Mouse (Mus musculus) liver, embryonic 13.5 days (tissue): Measurements from ENCODE around the gene Sptan1. TPM values are rescaled to one million over a fixed set of nuclear protein-coding genes. Genes with fewer than 3 reads are reported as not detected.
A peak's percentile ranks its signal among the peaks of the same experiment; 100 is the strongest.

ENCODE experiments used
- ATAC-seq: fragments of 200-750 bp; cut with Nextera tagmentation; 2 replicates; pipeline ENCODE4 v1.8.0; 2017; ENCODE audit warnings: low read depth, mild to moderate bottlenecking, moderate number of reproducible peaks, moderate library complexity
- DNase-seq: peaks from one replicate; pipeline ENCODE4 v3.0.0; 2022
- H3K27ac ChIP-seq: fragments of 300-500 bp; sonication (generic); 2 replicates; pipeline ENCODE4 v1.5.1; 2015; ENCODE audit warnings: moderate library complexity, mild to moderate bottlenecking, inconsistent platforms
- H3K27me3 ChIP-seq: fragments of 300-500 bp; sonication (generic); 2 replicates; pipeline ENCODE4 v1.6.1; 2015; ENCODE audit warnings: mild to moderate bottlenecking, inconsistent platforms
- H3K36me3 ChIP-seq: fragments of 300-500 bp; sonication (generic); 2 replicates; pipeline ENCODE4 v1.6.1; 2015; ENCODE audit warnings: mild to moderate bottlenecking, inconsistent platforms
- H3K4me1 ChIP-seq: fragments of 300-500 bp; sonication (generic); replicated peaks from 2 replicates; pipeline ENCODE4 v1.6.1; 2015; ENCODE audit warnings: inconsistent platforms
- H3K4me2 ChIP-seq: fragments of 300-500 bp; sonication (generic); 2 replicates; pipeline ENCODE4 v1.6.1; 2015; ENCODE audit warnings: inconsistent platforms, mild to moderate bottlenecking, moderate library complexity
- H3K4me3 ChIP-seq: fragments of 300-500 bp; sonication (generic); replicated peaks from 2 replicates; pipeline ENCODE4 v1.5.1; 2015; ENCODE audit warnings: mild to moderate bottlenecking, inconsistent platforms
- H3K9ac ChIP-seq: fragments of 300-500 bp; sonication (generic); 2 replicates; pipeline ENCODE4 v1.6.1; 2015; ENCODE audit warnings: mild to moderate bottlenecking, inconsistent platforms
- H3K9me3 ChIP-seq: fragments of 300-500 bp; sonication (generic); replicated peaks from 2 replicates; pipeline ENCODE4 v1.6.1; 2016; ENCODE audit warnings: inconsistent platforms
- WGBS: fragments of 180-500 bp; shearing (Covaris S2); methylation state at CpG from one replicate; pipeline ENCODE4 v1.1.7; 2015; ENCODE audit not compliant: insufficient replicate concordance; 5-methylcytosine and 5-hydroxymethylcytosine counted together
- microRNA-seq: library from miRNA; unstranded; fragments of <30 nt; microRNA quantifications from one replicate; pipeline ENCODE4, GENCODE M21; 2016
- polyA plus RNA-seq: library from polyadenylated mRNA; unstranded; fragments of >200 nt; fragmentation: Nextera tagmentation; extraction: Ambion mirVana; gene quantifications from 2 replicates; pipeline ENCODE4 v1.2.1, GENCODE M21; 2015

Gene Sptan1
- polyA plus RNA-seq, 1 experiment from 2014 or later, result 10.9 TPM

GRCm38 (mm10) chr2:30076439-30076838, 111.1 kb downstream of the Sptan1 start:
- no peak overlapping the region for H3K4me2 ChIP-seq
- 85% methylated on average over 9 of the region's 9 CpGs for WGBS
- H3K9me3 ChIP-seq, result no peaks in the 10 kb centered on the region
- H3K4me1 ChIP-seq, result peaks cover 31% of the 10 kb centered on the region
- ATAC-seq (no peak), DNase-seq (no peak)
- no peak overlapping the region for H3K9ac ChIP-seq
- H3K27me3 ChIP-seq, result no peaks in the 10 kb centered on the region
- H3K36me3 ChIP-seq, result peaks cover 19% of the 10 kb centered on the region
- H3K27ac ChIP-seq, result no peak overlapping the region
- no peak overlapping the region for H3K4me3 ChIP-seq

GRCm38 (mm10) chr2:30076959-30077358, 111.6 kb downstream of the Sptan1 start:
- Histone ChIP-seq H3K9ac (peak overlapping the region; percentile 79; the same call in 1 of the 2 replicates), H3K4me2 (peak overlapping the region; percentile 99), H3K4me3 (peak overlapping the region; percentile 71), H3K27ac (peak overlapping the region; percentile 53; the same call in 1 of the 2 replicates), H3K4me1 (peaks cover 31% of the 10 kb centered on the region), H3K27me3 (no peaks in the 10 kb centered on the region), H3K9me3 (no peaks in the 10 kb centered on the region), H3K36me3 (peaks cover 16% of the 10 kb centered on the region)
- ATAC-seq (no peak), DNase-seq (no peak)
- WGBS, result 48% methylated on average over 6 of the region's 6 CpGs

GRCm38 (mm10) chr2:30077502-30078348, 112.4 kb downstream of the Sptan1 start, which contains the start of gene Pkn3:
Pkn3 (plus strand) TSS chr2:30077684.
- no peaks in the 10 kb centered on the region for H3K9me3 ChIP-seq
- peaks cover 11% of the 10 kb centered on the region for H3K36me3 ChIP-seq
- peak within 1 kb of the TSS; percentile 71 for H3K4me3 ChIP-seq
- H3K27ac ChIP-seq, result peak within 1 kb of the TSS; percentile 80
- peak; percentile 65 for ATAC-seq
- no peaks in the 10 kb centered on the region for H3K27me3 ChIP-seq
- peak within 1 kb of the TSS; percentile 79 for H3K9ac ChIP-seq
- H3K4me2 ChIP-seq, result peak within 1 kb of the TSS; percentile 99
- WGBS, result under 1% methylated on average over 53 of the region's 53 CpGs
- DNase-seq, result peak; percentile 70
- peaks cover 31% of the 10 kb centered on the region for H3K4me1 ChIP-seq

GRCm38 (mm10) chr2:30078349-30078712, 113.0 kb downstream of the Sptan1 start:
- DNase-seq (no peak), ATAC-seq (peak; percentile 34)
- peak overlapping the region; percentile 80 for H3K27ac ChIP-seq
- no peaks in the 10 kb centered on the region for H3K27me3 ChIP-seq
- H3K4me2 ChIP-seq, result peak overlapping the region; percentile 99
- H3K36me3 ChIP-seq, result peaks cover 4% of the 10 kb centered on the region
- H3K9ac ChIP-seq, result peak overlapping the region; percentile 79
- peak overlapping the region; percentile 71 for H3K4me3 ChIP-seq
- 7% methylated on average over 10 of the region's 10 CpGs for WGBS
- no peaks in the 10 kb centered on the region for H3K9me3 ChIP-seq
- peaks cover 31% of the 10 kb centered on the region for H3K4me1 ChIP-seq

GRCm38 (mm10) chr2:30078760-30079159, 113.4 kb downstream of the Sptan1 start:
- H3K4me1 ChIP-seq, result peaks cover 31% of the 10 kb centered on the region
- H3K27ac ChIP-seq, result peak overlapping the region; percentile 80
- no peaks in the 10 kb centered on the region for H3K27me3 ChIP-seq
- H3K36me3 ChIP-seq, result peaks cover under 1% of the 10 kb centered on the region; the same call in 1 of the 2 replicates
- no peaks in the 10 kb centered on the region for H3K9me3 ChIP-seq
- peak overlapping the region; percentile 99 for H3K4me2 ChIP-seq
- peak overlapping the region; percentile 79; the same call in 1 of the 2 replicates for H3K9ac ChIP-seq
- WGBS, result 64% methylated on average over 4 of the region's 4 CpGs
- ATAC-seq, result no peak
- no peak overlapping the region for H3K4me3 ChIP-seq
- no peak for DNase-seq

DNA sequence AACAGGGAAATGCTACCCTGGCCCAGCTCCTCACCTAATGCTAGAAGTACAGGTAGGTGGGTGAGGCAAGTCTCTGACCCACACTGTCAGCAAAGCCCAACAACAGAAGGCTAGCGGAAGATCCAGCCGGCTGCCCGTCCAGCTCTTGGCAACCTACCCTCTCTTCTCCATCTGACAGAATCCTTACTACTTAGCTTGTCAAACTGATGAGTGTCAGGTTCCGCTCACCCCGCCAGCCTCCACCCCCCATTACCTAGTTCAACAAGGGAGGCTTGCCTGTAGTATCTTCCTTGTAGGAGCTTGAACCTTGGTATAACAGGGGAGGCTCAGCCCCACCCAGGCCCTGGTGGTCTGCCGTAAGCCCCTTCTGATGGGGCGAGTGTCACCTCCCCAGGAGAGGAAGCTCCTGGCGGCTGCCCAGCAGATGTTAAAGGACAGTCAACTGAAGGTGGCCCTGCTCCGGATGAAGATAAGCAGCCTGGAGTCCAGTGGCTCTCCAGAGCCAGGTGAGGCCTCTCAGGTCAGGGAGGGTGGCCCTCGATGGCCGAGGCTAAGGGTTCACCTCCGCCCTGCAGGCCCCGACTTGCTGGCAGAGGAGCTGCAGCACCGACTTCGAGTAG, 114.9 kb downstream of the Sptan1 start:
- Histone ChIP-seq H3K27me3 (no peaks in the 10 kb centered on the region), H3K9ac (no peak overlapping the region), H3K4me2 (no peak overlapping the region), H3K4me1 (peaks cover 34% of the 10 kb centered on the region), H3K36me3 (no peaks in the 10 kb centered on the region), H3K9me3 (no peaks in the 10 kb centered on the region), H3K27ac (no peak overlapping the region), H3K4me3 (no peak overlapping the region)
- ATAC-seq (no peak), DNase-seq (no peak)
- WGBS, result 78% methylated on average over 15 of the region's 15 CpGs

Small RNA genes lying within 50 kb of the gene (microRNA-seq; reads per million reads assigned to microRNA genes)
- not detected for gene Mir6997

Other genes with a start within 250 kb of the Sptan1 start
- 0.30 TPM in 2 replicates for gene Gm13420, start 213.9 kb upstream of the Sptan1 start, polyA plus RNA-seq
- gene Gm13547, start 206.2 kb upstream of the Sptan1 start, polyA plus RNA-seq, result not detected in 2 replicates
- 15.2 and 15.6 TPM in 2 replicates for gene Coq4, start 178.1 kb upstream of the Sptan1 start, polyA plus RNA-seq
- gene Trub2, start 177.1 kb upstream of the Sptan1 start, polyA plus RNA-seq, result 16.2 and 19.1 TPM in 2 replicates
- gene Slc27a4, start 162.9 kb upstream of the Sptan1 start, polyA plus RNA-seq, result 2.3 and 2.4 TPM in 2 replicates
- 9.9 and 11.4 TPM in 2 replicates for gene Urm1, start 145.5 kb upstream of the Sptan1 start, polyA plus RNA-seq
- 31.1 and 39.0 TPM in 2 replicates for gene Cercam, start 96.4 kb upstream of the Sptan1 start, polyA plus RNA-seq
- 39.5 and 49.9 TPM in 2 replicates for gene Odf2, start 76.3 kb upstream of the Sptan1 start, polyA plus RNA-seq
- 29.8 and 33.7 TPM in 2 replicates for gene Gle1, start 30.1 kb upstream of the Sptan1 start, polyA plus RNA-seq
- gene Wdr34, start 83.3 kb downstream of the Sptan1 start, polyA plus RNA-seq, result 9.9 and 10.7 TPM in 2 replicates
- gene Set, start 91.8 kb downstream of the Sptan1 start, polyA plus RNA-seq, result 317 and 337 TPM in 2 replicates
- 3.1 and 3.2 TPM in 2 replicates for gene Pkn3, start 112.1 kb downstream of the Sptan1 start, polyA plus RNA-seq
- gene Zdhhc12, start 128.1 kb downstream of the Sptan1 start, polyA plus RNA-seq, result 22.8 and 23.9 TPM in 2 replicates
- 2.2 and 2.6 TPM in 2 replicates for gene Zer1, start 159.0 kb downstream of the Sptan1 start, polyA plus RNA-seq
- gene Tbc1d13, start 168.2 kb downstream of the Sptan1 start, polyA plus RNA-seq, result 2.8 and 3.7 TPM in 2 replicates
- 14.2 and 15.6 TPM in 2 replicates for gene Endog, start 205.9 kb downstream of the Sptan1 start, polyA plus RNA-seq
- 40.5 and 42.5 TPM in 2 replicates for gene Spout1, start 212.9 kb downstream of the Sptan1 start, polyA plus RNA-seq
- 9.7 and 10.1 TPM in 2 replicates for gene Kyat1, start 240.3 kb downstream of the Sptan1 start, polyA plus RNA-seq